In genomic region chr9:71831756-71832699, GRCm38 (mm10) we compare ENCODE assay signal across 8 mouse cellular contexts.
DNase-seq lines count a peak whose midpoint lies in the region; ATAC-seq and TF ChIP-seq lines count a peak whose summit lies in the region.

No protein-coding gene starts in this region.

- peaks cover 3% of the 10 kb centered on the region; the same call in 1 of the 2 replicates for H3K4me1 ChIP-seq in brown adipose tissue, adult 24 weeks (ENCODE audit: control insufficient read depth, insufficient read depth, insufficient read length, low read length)
- no peaks in the 10 kb centered on the region for H3K4me1 ChIP-seq in intestine, embryonic 15.5 days (replicated peaks)
- no peaks in the 10 kb centered on the region; the same call in 1 of the 2 replicates for H3K4me1 ChIP-seq in liver, embryonic 11.5 days (replicated peaks; ENCODE audit: control insufficient read depth, insufficient read depth, low read length)
- H3K4me1 ChIP-seq in olfactory bulb, adult 2 months (ENCODE audit: control insufficient read depth, insufficient read depth, low read length) = no peaks in the 10 kb centered on the region

- H3K9ac ChIP-seq in intestine, embryonic 15.5 days = no peak overlapping the region
- no peak overlapping the region for H3K9ac ChIP-seq in liver, embryonic 11.5 days (ENCODE audit: low read depth, low read length)

- peak; percentile 73 for DNase-seq in layer of hippocampus, adult 11-12 months (ENCODE audit: low spot score)
- no peak for DNase-seq in layer of hippocampus, adult 9-10 months (ENCODE audit: low spot score)
- DNase-seq in liver, embryonic 11.5 days (ENCODE audit: low spot score) = peak; percentile 76
- DNase-seq in thymus, postnatal 25 days = peak; percentile 84

- 44% methylated on average over 26 of the region's 26 CpGs for WGBS in intestine, embryonic 15.5 days
- 45% methylated on average over 26 of the region's 26 CpGs for WGBS in liver, embryonic 11.5 days
- WGBS in olfactory bulb, adult 2 months = 54% methylated on average over 26 of the region's 26 CpGs

- H3K36me3 ChIP-seq in intestine, embryonic 15.5 days = no peaks in the 10 kb centered on the region
- H3K36me3 ChIP-seq in liver, embryonic 11.5 days (ENCODE audit: control insufficient read depth, insufficient read depth, low read length) = no peaks in the 10 kb centered on the region

- no peak overlapping the region for H3K27ac ChIP-seq in brown adipose tissue, adult 24 weeks (replicated peaks; ENCODE audit: low read depth, low read length)
- no peak overlapping the region for H3K27ac ChIP-seq in intestine, embryonic 15.5 days
- no peak overlapping the region for H3K27ac ChIP-seq in liver, embryonic 11.5 days (ENCODE audit: low read depth, low read length)
- no peak overlapping the region for H3K27ac ChIP-seq in olfactory bulb, adult 2 months (ENCODE audit: insufficient read depth, low read depth, low read length)

- 0 out of 2 replicates have a peak overlapping the region, but pooled peaks have one; percentile 15 for H3K4me2 ChIP-seq in intestine, embryonic 15.5 days (replicated peaks)
- peak overlapping the region; percentile 19; the same call in 1 of the 2 replicates for H3K4me2 ChIP-seq in liver, embryonic 11.5 days

- no peaks in the 10 kb centered on the region for H3K27me3 ChIP-seq in intestine, embryonic 15.5 days (replicated peaks)
- H3K27me3 ChIP-seq in liver, embryonic 11.5 days (replicated peaks; ENCODE audit: control insufficient read depth, insufficient read depth, low read length) = no peaks in the 10 kb centered on the region

- TF ChIP-seq CTCF in olfactory bulb, adult 2 months (IDR thresholded peaks at IDR 0.05; ENCODE audit: insufficient read depth, low read depth, low read length) = peak; percentile 86

- ATAC-seq in frontal cortex, adult (ENCODE audit: low TSS enrichment) = peak; percentile 44; the same call in 1 of the 2 replicates
- ATAC-seq in intestine, embryonic 15.5 days = peak; percentile 66; the same call in 1 of the 2 replicates
- peak; percentile 51; the same call in 1 of the 2 replicates for ATAC-seq in liver, embryonic 11.5 days (replicated peaks; ENCODE audit: low FRiP score)

- TF ChIP-seq POLR2A in olfactory bulb, adult 2 months (IDR thresholded peaks at IDR 0.05; ENCODE audit: insufficient read depth, low read depth, low read length) = no peak

- H3K4me3 ChIP-seq in brown adipose tissue, adult 24 weeks (ENCODE audit: insufficient read depth, low read depth, low read length) = 0 out of 2 replicates have a peak overlapping the region, but pooled peaks have one; percentile 16
- H3K4me3 ChIP-seq in intestine, embryonic 15.5 days (replicated peaks) = no peak overlapping the region
- H3K4me3 ChIP-seq in liver, embryonic 11.5 days (ENCODE audit: low read depth, low read length) = no peak overlapping the region
- H3K4me3 ChIP-seq in olfactory bulb, adult 2 months (ENCODE audit: insufficient read depth, low read depth, low read length) = no peak overlapping the region

- no peaks in the 10 kb centered on the region for H3K9me3 ChIP-seq in intestine, embryonic 15.5 days
- no peaks in the 10 kb centered on the region for H3K9me3 ChIP-seq in liver, embryonic 11.5 days (ENCODE audit: control insufficient read depth, low read length)
